In the genomic region with DNA sequence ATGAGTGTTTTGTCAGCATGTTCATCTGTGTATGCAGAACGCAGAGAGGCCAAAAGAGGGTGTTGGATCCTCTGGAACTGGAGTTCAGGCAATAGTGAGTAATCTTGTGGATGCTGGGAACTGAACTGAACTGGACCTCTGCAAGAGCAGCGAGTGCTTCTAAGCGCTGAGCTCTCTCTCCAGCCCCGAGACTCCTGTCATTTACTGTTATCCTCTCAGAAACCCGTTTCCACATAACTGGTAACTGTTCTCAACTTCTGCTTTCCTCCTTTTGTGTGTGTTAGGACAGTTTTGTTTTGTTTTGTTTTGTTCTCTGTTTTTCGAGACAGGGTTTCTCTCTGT, we compare ENCODE assay signal across 7 mouse cellular contexts. TPM values are rescaled to one million over a fixed set of nuclear protein-coding genes. Genes with fewer than 3 reads are reported as not detected.
DNase-seq lines count a peak whose midpoint lies in the region; ATAC-seq and TF ChIP-seq lines count a peak whose summit lies in the region.

No protein-coding gene starts in this region.

- TF ChIP-seq RAD21 in CH12.LX (IDR thresholded peaks at IDR 0.05; ENCODE audit: low read depth, low read length): no peak

- no peak overlapping the region for H3K9ac ChIP-seq in CH12.LX (ENCODE audit: insufficient read depth, low read depth)

- intact Hi-C loops in left cerebral cortex, postnatal 14 days (cut with DNase I): no loop called here

- TF ChIP-seq EP300 in CH12.LX (IDR thresholded peaks at IDR 0.05; ENCODE audit: low read length): no peak

- peaks cover 36% of the 10 kb centered on the region for H3K79me2 ChIP-seq in CH12.LX (replicated peaks; ENCODE audit: control insufficient read depth, extremely low read depth, insufficient read depth, poor library complexity, severe bottlenecking)

- no peak overlapping the region for H3K27ac ChIP-seq in CH12.LX (ENCODE audit: insufficient read depth, low read depth)
- H3K27ac ChIP-seq in hindbrain, embryonic 10.5 days: peak overlapping the region; percentile 95

- no peak for ATAC-seq in G1E (ENCODE audit: extremely low read depth, insufficient number of reproducible peaks, low FRiP score, poor library complexity, severe bottlenecking)
- ATAC-seq in megakaryocyte, adult 5-6 weeks (ENCODE audit: poor library complexity, severe bottlenecking): peak; percentile 52
- ATAC-seq in activated CD4-positive, CD25-positive, alpha-beta regulatory T cell, adult 4 months: no peak

- TF ChIP-seq POLR2A in CH12.LX (IDR thresholded peaks at IDR 0.05; ENCODE audit: low read depth, low read length): no peak

- H3K9me3 ChIP-seq in CH12.LX (replicated peaks; ENCODE audit: low read length) (no peaks in the 10 kb centered on the region), G1E (replicated peaks) (0 out of 2 replicates have a peak, but pooled peaks cover 5% of the 10 kb centered on the region)
- peaks cover 12% of the 10 kb centered on the region for H3K9me3 ChIP-seq in hindbrain, embryonic 10.5 days

- H3K36me3 ChIP-seq in CH12.LX (replicated peaks in 1 of 2; ENCODE audit: control insufficient read depth in 1 of 2, insufficient read depth in 1 of 2, low read length in 1 of 2) (peaks cover 21 to 36% of the 10 kb centered on the region in 2 experiments), G1E (replicated peaks) (peaks cover 41% of the 10 kb centered on the region)
- peaks cover 33% of the 10 kb centered on the region for H3K36me3 ChIP-seq in hindbrain, embryonic 10.5 days

- dilution Hi-C loops in CH12.LX (cut with MboI; ENCODE audit: extremely low pct_ligation_motif_present, extremely low pct_unique_long_range_greater_than_20kb, low sequenced_read_pairs): no loop called here

- no peak for TF ChIP-seq CTCF in CH12.LX (conservative IDR thresholded peaks at IDR 0.05 in 1 of 2, IDR thresholded peaks at IDR 0.05 in 1 of 2; ENCODE audit: low read depth in 2 of 2, low read length in 2 of 2)
- no peak for TF ChIP-seq CTCF in G1E (IDR thresholded peaks at IDR 0.05; ENCODE audit: low read depth, low read length)

- DNase-seq in CH12.LX (ENCODE audit: extremely low read depth) (no peak), G1E (ENCODE audit: low spot score) (no peak)
- no peak for DNase-seq in hindbrain, embryonic 10.5 days (ENCODE audit: low spot score)
- DNase-seq in frontal cortex, postnatal 36 days (ENCODE audit: low spot score in 2 of 2): no peak
- no peak for DNase-seq in left cerebral cortex, postnatal 14 days (ENCODE audit: low spot score in 2 of 2)

- H3K4me3 ChIP-seq in CH12.LX (replicated peaks in 1 of 3; ENCODE audit: low read depth in 2 of 3, low read length in 2 of 3, poor library complexity in 1 of 3) (peak overlapping the region; percentile 46 to 81 (median 58)), G1E (ENCODE audit: low read depth, low read length) (peak overlapping the region; percentile 88)
- H3K4me3 ChIP-seq in hindbrain, embryonic 10.5 days: peak overlapping the region; percentile 89

- 14% methylated on average over 6 of the region's 6 CpGs for WGBS in hindbrain, embryonic 10.5 days

- no peaks in the 10 kb centered on the region for H3K27me3 ChIP-seq in CH12.LX (replicated peaks)
- H3K27me3 ChIP-seq in G1E (ENCODE audit: insufficient read depth, low read length): no peaks in the 10 kb centered on the region
- no peaks in the 10 kb centered on the region for H3K27me3 ChIP-seq in hindbrain, embryonic 10.5 days (ENCODE audit: insufficient read depth, poor library complexity, severe bottlenecking)

- H3K4me1 ChIP-seq in CH12.LX (ENCODE audit: control insufficient read depth in 1 of 2, insufficient read depth in 2 of 2) (peaks cover 8 to 37% of the 10 kb centered on the region in 2 experiments; a peak in 3 of 4 replicates), G1E (ENCODE audit: insufficient read depth, low read depth, low read length) (peaks cover 40% of the 10 kb centered on the region)
- H3K4me1 ChIP-seq in hindbrain, embryonic 10.5 days (replicated peaks): peaks cover 30% of the 10 kb centered on the region

- H3K4me2 ChIP-seq in CH12.LX (ENCODE audit: insufficient read depth, low read depth, poor library complexity, severe bottlenecking): peak overlapping the region; percentile 74

- in situ Hi-C loops in CH12.LX (cut with MboI; ENCODE audit: low pct_ligation_motif_present, low pct_unique_long_range_greater_than_20kb, low sequenced_read_pairs): no loop called here

TF ChIP-seq in CH12.LX, 34 proteins besides CTCF, POLR2A, EP300 and RAD21:
- TF ChIP-seq PAX5 (IDR thresholded peaks at IDR 0.05; ENCODE audit: low read length): no peak
- no peak for TF ChIP-seq MXI1 (IDR thresholded peaks at IDR 0.05; ENCODE audit: low read depth, low read length)
TF ChIP-seq in CH12.LX: peak in this region for 0.

RNA-seq across cellular contexts. Expression of a gene that starts 0.5 kb away (rescaled TPM):
- total RNA-seq in CH12.LX (2012; rRNA removed) (797 and 822 TPM in 2 replicates), CH12.LX (2014; rRNA removed) (275 and 326 TPM in 2 replicates), G1E (2014; fragmentation: Nextera tagmentation) (353 and 374 TPM in 2 replicates), G1E (2017) (934 and 1,064 TPM in 2 replicates)
- polyA plus RNA-seq in CH12.LX (2012; ENCODE audit: insufficient read length, low read depth) (617 and 896 TPM in 2 replicates), G1E (2012) (478 and 515 TPM in 2 replicates)
- polyA plus RNA-seq in hindbrain, embryonic 10.5 days (2016; fragmentation: Nextera tagmentation; extraction: Ambion mirVana): 914 and 944 TPM in 2 replicates
- total RNA-seq in megakaryocyte, adult 5-6 weeks (2015): 493 and 496 TPM in 2 replicates
- 661 and 699 TPM in 2 replicates for total RNA-seq in megakaryocyte, adult 5-6 weeks (2017)
- 100 to 1,000 TPM; 387 to 411 TPM for polyA plus RNA-seq in activated CD4-positive, CD25-positive, alpha-beta regulatory T cell, adult 4 months (2017; shearing (Covaris generic))
- 1,000 to 10,000 TPM; 1,118 to 1,183 TPM for total RNA-seq in left cerebral cortex, postnatal 14 days (2021)

RNA-seq across cellular contexts. Expression of a gene that starts 11.8 kb away (rescaled TPM):
- 102 and 114 TPM in 2 replicates for total RNA-seq in CH12.LX (2012; rRNA removed)
- total RNA-seq in CH12.LX (2014; rRNA removed): 115 and 119 TPM in 2 replicates
- 126 and 139 TPM in 2 replicates for polyA plus RNA-seq in CH12.LX (2012; ENCODE audit: insufficient read length, low read depth)
- total RNA-seq in G1E (2014; fragmentation: Nextera tagmentation): 46.4 and 50.2 TPM in 2 replicates
- 88.2 and 91.4 TPM in 2 replicates for total RNA-seq in G1E (2017)
- 153 and 175 TPM in 2 replicates for polyA plus RNA-seq in G1E (2012)
- polyA plus RNA-seq in hindbrain, embryonic 10.5 days (2016; fragmentation: Nextera tagmentation; extraction: Ambion mirVana): 273 and 309 TPM in 2 replicates
- 33.6 and 40.7 TPM in 2 replicates for total RNA-seq in megakaryocyte, adult 5-6 weeks (2015)
- 76.2 and 81.8 TPM in 2 replicates for total RNA-seq in megakaryocyte, adult 5-6 weeks (2017)
- polyA plus RNA-seq in activated CD4-positive, CD25-positive, alpha-beta regulatory T cell, adult 4 months (2017; shearing (Covaris generic)): 100 to 1,000 TPM; 157 to 170 TPM
- total RNA-seq in left cerebral cortex, postnatal 14 days (2021): 100 to 1,000 TPM; 268 to 271 TPM

RNA-seq across cellular contexts. Expression of a gene that starts 23.1 kb away (rescaled TPM):
- total RNA-seq in CH12.LX (2012; rRNA removed) (40.6 and 45.5 TPM in 2 replicates), CH12.LX (2014; rRNA removed) (63.1 and 65.7 TPM in 2 replicates), G1E (2014; fragmentation: Nextera tagmentation) (67.5 and 67.7 TPM in 2 replicates), G1E (2017) (60.7 and 67.3 TPM in 2 replicates)
- polyA plus RNA-seq in CH12.LX (2012; ENCODE audit: insufficient read length, low read depth) (61.2 and 69.3 TPM in 2 replicates), G1E (2012) (58.8 and 59.4 TPM in 2 replicates)
- polyA plus RNA-seq in hindbrain, embryonic 10.5 days (2016; fragmentation: Nextera tagmentation; extraction: Ambion mirVana): 89.8 and 96.5 TPM in 2 replicates
- total RNA-seq in megakaryocyte, adult 5-6 weeks (2015): 31.2 and 31.9 TPM in 2 replicates
- total RNA-seq in megakaryocyte, adult 5-6 weeks (2017): 31.9 and 33.2 TPM in 2 replicates
- polyA plus RNA-seq in activated CD4-positive, CD25-positive, alpha-beta regulatory T cell, adult 4 months (2017; shearing (Covaris generic)): 10 to 100 TPM; 28.0 to 29.3 TPM
- 10 to 100 TPM; 34.4 to 35.7 TPM for total RNA-seq in left cerebral cortex, postnatal 14 days (2021)

RNA-seq across cellular contexts. Expression of a gene that starts 49.2 kb away (rescaled TPM):
- total RNA-seq in CH12.LX (2012; rRNA removed): 12.0 and 13.3 TPM in 2 replicates
- total RNA-seq in CH12.LX (2014; rRNA removed): 9.2 and 10.3 TPM in 2 replicates
- polyA plus RNA-seq in CH12.LX (2012; ENCODE audit: insufficient read length, low read depth): 22.8 and 28.2 TPM in 2 replicates
- 20.9 and 22.2 TPM in 2 replicates for total RNA-seq in G1E (2014; fragmentation: Nextera tagmentation)
- 20.8 and 22.5 TPM in 2 replicates for total RNA-seq in G1E (2017)
- polyA plus RNA-seq in G1E (2012): 62.2 and 74.4 TPM in 2 replicates
- polyA plus RNA-seq in hindbrain, embryonic 10.5 days (2016; fragmentation: Nextera tagmentation; extraction: Ambion mirVana): 72.0 and 79.1 TPM in 2 replicates
- total RNA-seq in megakaryocyte, adult 5-6 weeks (2015): 0.45 TPM in 1 of 2 replicates, not detected in the other
- total RNA-seq in megakaryocyte, adult 5-6 weeks (2017): 0.08 and 1.9 TPM in 2 replicates
- not detected for polyA plus RNA-seq in activated CD4-positive, CD25-positive, alpha-beta regulatory T cell, adult 4 months (2017; shearing (Covaris generic))
- total RNA-seq in left cerebral cortex, postnatal 14 days (2021): 10 to 100 TPM; 15.7 to 16.3 TPM
